Mouse (Mus musculus): ENCODE measurements around the gene Tenm4.

Tenm4 gene

DNA sequence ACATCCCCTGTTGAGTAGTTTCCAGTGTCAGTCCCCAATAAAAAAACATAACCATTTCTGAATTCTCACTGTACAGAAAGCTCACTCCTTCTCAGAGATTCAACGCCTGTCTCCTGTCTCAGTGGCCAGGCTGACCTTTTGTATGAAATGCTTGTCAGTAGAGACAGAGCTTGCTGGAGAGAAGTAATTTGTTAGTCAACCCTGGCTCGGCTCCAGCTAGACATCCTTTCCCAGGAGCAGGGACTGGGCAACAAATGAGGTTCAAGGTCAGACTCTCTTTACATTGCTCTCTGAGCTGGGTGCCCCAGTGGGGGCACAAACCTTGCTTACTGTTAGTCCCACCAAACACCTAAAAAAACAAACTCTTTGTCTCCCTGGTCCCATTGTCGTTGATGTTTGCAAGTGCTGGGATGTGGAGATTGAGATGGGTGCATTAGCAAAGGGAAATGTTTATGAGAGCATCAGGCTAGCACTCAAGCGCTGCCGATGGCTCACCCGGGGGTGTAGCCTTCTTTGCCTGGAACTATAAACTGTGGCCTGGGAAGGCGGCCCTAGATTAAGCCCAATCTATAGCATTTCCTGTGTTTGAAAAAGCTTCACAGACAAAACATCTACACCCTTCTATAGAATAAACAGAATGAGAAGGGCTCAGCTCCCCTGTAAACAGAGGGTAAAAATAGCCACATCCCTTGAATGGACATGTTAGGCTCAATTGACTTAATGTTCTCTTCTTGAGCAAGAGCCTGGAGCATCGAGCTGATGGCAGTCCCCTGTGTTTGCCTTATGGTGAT, 673.3 kb downstream of the Tenm4 start:
- no peak for DNase-seq (ENCODE audit: low spot score in 2 of 2)

DNA sequence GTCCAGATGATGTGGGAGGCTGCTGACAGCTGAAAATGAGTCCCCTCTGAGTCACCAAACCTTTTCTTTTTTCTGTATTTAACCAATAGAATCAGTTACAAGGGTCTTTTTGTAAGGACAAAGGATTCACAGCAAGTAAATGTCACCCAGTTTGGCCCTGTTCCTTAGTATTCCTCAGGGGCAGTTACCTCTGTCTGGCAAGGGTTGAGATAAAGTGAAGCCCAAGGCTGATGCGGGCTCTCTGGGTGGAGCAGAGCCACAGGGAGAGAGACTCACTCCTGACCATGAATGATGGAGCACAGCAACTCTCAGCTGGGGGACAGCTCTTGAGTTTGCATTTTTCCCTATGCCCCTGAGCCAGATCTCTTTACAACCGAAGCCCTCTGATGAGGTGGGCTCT, 681.7 kb downstream of the Tenm4 start:
- no peak for DNase-seq (ENCODE audit: low spot score in 2 of 2)

GRCm38 (mm10) chr7:96855867-96856406, 684.9 kb downstream of the Tenm4 start:
- no peak for DNase-seq (ENCODE audit: low spot score in 2 of 2)

DNA sequence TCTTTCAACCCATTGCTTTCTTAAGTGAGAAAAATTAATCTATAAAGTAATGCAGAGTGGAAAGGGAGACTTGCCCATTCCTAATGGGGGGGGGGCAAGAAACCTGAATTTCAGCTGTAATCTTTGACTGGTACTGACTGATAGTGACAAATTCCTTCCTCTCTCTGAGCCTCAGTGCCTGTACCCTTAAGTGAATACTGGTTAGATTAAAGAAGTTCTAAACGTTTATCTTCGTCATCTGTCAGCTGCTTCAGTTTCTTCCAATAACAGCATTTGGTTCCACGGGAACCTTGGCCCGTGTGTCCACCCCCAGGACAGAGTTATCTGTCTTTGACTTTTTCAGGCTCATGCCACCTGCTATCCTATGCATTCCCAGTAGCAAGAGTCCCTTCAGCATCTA, 685.5 kb downstream of the Tenm4 start:
- no peak for DNase-seq (ENCODE audit: low spot score in 2 of 2)

GRCm38 (mm10) chr7:96859077-96859476, 688.0 kb downstream of the Tenm4 start:
- DNase-seq (ENCODE audit: low spot score in 2 of 2), result no peak

DNA sequence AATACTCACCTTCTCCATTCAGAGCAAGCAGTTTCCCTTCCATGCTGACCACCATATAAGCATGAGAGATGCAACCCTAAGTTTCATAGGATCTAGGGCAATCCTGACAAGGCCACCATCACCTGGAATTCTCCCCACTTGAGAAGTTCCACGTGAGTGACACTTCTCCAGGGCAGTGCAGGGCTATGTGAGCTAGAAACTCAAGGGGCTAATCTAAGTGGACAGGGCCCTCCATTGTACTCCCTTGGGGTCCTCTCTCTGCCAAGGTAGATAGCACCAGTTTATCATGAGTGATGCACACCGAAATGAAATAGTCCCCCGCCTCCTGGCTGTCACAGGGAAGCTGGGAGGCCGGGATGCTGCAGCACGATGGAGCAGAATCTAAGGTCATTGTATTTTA, 688.6 kb downstream of the Tenm4 start:
- no peak for DNase-seq (ENCODE audit: low spot score in 2 of 2)

GRCm38 (mm10) chr7:96860650-96861049, 689.6 kb downstream of the Tenm4 start:
- no peak for DNase-seq (ENCODE audit: low spot score in 2 of 2)

- no peak for DNase-seq (ENCODE audit: low spot score in 2 of 2)
These were observed 694.1 kb downstream of the Tenm4 start for GRCm38 (mm10) chr7:96864894-96865722.

- peak; percentile 45 to 53 for DNase-seq (ENCODE audit: low spot score in 2 of 2)
These were observed 698.2 kb downstream of the Tenm4 start for GRCm38 (mm10) chr7:96869079-96869810.

GRCm38 (mm10) chr7:96870473-96870872, 699.4 kb downstream of the Tenm4 start:
- DNase-seq (ENCODE audit: low spot score in 2 of 2), result no peak

DNA sequence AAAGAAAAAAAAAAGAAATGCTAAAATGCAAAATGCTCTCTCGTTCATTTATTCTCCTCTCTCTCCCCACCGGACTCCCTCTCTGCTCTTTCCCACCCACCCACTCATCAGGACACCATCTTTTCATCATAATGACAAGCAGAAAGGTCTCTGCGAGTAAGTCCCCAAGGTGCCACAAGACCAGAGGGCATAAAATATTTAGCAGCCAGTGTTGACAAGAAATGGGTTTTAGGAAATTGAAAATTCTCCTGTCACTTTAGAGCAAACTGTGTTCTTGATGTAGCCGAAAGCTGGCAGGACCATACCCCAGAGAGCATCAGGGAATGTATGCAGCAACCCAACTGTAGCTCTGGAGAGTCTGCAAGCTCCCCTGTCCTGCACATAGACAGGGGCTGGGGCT, 700.0 kb downstream of the Tenm4 start:
- no peak for DNase-seq (ENCODE audit: low spot score in 2 of 2)

GRCm38 (mm10) chr7:96878511-96879276, 707.6 kb downstream of the Tenm4 start:
- DNase-seq (ENCODE audit: low spot score in 2 of 2), result no peak

DNA sequence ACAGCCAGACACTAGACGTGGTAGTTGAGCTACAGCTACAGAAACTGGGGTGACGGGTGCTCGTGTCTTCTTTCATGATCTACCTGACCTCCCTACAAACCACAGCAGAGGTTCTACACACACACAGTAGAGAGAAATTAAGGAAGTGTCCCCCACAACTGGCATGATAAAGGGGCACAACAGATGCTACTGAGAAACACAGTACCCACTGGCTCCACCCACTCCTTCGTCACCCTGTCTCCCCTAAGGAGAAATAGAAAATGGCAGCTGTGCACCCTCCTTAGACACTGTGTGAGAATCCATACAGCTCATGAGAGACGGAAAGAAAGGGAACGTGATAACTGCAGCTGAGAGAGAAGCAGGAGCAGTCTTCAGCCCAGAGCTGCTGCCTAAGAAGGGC, 708.5 kb downstream of the Tenm4 start:
- DNase-seq (ENCODE audit: low spot score in 2 of 2), result no peak

DNA sequence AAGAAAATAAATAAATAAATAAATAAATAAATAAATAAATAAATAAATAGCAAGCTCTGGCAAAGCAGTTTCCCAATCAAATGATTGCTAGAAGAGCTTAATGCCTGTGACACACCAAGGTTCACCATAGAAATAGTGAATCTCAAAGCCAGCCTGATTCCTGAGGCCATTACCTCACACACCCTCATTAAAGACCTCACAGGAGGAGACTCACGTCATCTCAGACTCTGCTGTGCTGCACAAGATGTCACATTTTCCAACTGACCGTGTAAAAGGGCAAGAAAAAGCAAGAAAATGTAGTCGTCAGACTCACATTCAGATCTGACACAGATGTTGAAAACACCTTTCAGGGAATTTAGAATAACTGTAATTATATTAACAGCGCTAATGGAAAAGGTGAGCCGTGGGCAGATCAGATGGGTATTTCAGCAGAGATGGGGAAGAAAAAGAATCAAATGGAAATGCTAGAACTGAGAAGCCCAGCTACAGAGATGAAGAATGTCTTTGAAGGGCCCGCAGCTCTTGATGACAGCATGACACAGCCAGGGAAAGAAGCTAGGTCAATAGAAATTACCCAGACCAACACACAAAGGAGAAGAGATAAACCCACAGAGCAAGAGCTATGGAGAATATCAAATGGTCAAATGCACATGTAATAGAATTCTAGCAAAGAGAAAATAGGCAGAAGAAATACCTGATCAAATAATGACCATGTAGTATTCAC, 709.3 kb downstream of the Tenm4 start:
- no peak for DNase-seq (ENCODE audit: low spot score in 2 of 2)

- no peak for DNase-seq (ENCODE audit: low spot score in 2 of 2)
These were observed 712.3 kb downstream of the Tenm4 start for GRCm38 (mm10) chr7:96883297-96883696.

GRCm38 (mm10) chr7:96887088-96887654, 716.1 kb downstream of the Tenm4 start:
- DNase-seq (ENCODE audit: low spot score in 2 of 2), result no peak

DNA sequence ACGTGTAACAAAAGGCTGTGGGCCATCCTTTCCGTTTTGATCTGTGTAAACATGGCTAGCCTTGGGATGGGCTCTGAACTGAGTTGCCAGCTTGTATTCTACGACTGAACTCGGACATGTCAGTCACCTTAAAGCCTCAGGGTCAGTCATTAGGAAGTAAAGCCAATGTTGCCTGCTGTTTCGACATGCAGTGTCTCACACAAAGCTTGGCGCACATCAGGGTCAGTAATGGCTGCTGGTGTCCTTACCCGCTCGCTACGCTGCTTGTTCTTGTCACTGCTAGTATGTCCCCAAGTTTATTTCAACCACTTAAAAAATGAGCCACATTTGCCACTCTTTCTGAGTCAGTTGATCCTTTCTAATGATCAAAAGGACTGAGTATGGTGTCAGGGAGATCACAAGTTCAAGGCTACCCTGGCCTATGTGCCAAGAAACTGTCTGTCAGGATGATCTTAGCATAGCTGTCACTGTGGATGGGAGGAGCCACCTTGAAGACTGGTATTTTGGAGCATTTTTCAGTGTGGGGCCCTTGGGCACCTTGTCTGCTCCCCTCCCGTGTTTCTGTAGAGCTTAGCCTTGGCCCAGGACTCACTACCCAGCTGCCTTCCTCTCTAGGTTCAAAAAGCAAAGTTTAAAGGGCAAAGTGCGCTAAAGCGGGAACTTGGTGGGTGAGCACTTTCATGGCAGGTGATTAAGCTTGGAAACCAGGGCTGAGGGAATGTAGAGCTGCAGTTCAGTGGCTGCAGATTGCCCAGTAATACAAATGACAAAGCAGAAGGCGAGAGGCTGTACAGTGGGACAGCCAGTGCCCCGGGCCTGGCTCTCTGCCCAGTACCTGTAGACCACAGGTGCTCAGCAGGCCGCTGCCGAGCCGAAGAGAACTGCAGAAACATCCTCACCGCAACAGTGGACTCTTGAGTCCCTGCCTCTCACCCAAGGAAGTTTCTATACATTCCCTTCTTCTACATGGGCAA, 718.3 kb downstream of the Tenm4 start:
- DNase-seq (ENCODE audit: low spot score in 2 of 2), result no peak

DNA sequence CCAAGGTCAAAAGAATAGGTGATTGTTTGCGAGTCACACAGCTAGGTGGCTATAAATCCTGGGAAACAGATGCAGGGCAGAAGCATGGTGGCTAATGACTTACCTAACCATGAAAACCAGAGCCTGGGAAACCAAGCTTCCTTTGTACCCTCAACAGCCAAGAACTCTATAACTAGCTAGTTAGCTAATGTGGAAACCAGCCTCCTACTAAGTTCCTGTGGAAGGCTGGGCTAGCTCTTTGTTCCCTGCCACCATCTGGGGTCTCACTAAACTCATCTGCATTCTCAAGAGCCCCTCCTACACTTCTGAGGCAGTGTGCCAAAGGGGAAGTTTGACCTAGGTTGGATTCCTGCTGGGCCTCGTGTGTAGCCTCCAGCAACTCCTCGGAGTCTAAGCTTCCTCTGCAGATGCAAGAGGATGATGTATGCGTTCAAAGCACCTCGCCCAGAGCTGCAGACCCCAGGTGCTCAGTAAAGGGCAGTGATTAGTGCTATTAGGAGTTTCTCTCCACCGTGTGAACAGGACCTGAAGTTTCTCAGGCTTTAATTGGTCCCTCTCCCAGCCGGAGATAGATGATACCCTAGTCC, 719.1 kb downstream of the Tenm4 start:
- DNase-seq (ENCODE audit: low spot score in 2 of 2), result no peak

DNA sequence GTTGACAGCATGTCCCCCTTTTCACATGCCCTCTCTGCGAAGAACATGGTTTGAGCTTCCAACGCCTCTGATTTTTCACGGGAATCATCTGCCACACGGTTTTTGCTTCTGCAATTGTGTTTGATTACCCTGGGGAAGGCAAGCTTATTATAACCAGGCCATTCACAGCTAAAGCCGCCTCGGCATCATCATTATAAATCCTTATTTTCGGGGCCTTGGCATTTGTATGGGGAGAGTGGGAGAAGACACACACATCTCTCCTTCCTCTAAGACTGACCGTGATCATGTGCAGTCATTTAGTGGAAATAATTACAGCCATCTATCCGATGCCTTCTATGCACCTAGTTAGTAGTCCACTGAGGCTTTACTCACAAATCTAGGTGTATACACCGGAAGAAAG, 719.9 kb downstream of the Tenm4 start:
- no peak for DNase-seq (ENCODE audit: low spot score in 2 of 2)

Measured in right cerebral cortex, postnatal 36 days (tissue).